Mouse (Mus musculus): ENCODE results near the gene Fat3.

Fat3 gene

DNA sequence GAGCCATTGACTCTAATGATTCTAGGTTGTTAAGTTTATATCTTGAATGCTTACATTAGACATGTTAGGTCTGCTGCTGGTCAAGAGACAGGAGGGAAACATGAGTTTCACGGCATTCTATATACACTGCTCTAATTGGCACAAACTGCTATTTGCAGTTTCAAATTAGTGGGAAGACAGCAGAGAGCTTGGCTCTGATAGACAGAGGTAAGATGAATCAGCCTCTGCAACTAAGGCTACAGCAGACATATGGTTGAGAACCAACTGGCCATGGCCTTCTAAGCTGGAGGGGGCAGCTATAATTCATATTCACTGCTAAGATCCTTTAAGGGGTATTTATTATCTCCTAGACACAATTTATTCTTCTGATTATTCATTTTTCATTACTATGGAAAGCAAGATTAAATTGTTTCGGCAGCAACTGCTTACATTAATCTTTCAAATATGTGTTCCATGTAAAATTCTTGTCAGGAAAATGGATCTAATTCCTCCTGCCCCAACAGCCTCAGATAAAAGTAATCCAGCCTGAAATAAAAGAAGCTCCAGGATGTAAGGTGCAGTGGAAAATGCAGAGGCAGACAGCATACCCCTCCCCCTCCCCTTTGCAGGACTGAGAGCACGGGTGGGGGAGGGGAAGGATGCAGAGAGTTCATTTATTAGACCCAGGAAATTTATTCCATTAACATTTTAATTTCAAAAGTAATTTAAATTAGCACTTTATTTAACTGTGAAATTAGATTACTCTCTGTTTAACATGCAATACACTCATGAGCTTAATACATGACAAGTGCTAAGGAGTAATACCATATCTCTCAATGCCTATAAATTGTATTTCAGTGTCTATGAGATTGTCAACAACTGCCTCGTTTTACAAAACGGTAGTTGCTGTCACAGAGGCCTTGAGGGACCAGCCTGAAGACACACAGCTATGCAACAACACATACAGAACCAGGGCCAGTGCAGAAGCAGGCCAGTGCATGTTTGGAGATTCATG lies 189.9 kb downstream of the Fat3 start:
- no peak for DNase-seq (ENCODE audit: low spot score in 2 of 2)

DNA sequence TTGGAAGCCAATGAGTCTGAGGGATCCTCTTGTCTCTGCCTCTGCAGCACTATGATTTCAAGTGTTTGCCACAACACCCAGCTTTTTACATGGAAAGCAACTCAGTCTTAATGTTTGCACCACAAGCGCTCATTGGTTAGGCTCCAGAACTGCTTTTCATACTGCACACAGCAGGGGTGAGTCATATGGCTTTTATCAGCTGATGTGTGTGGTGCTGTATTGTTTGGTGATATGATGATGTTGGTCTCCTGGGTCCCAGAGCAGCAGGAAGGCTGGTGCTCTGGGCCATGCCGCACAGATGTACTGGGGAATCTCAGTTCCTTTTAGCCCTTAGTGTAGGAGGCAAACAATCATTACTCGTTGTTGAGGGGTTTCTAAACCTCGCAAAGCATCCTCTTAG lies 190.8 kb downstream of the Fat3 start:
- no peak for DNase-seq (ENCODE audit: low spot score in 2 of 2)

DNA sequence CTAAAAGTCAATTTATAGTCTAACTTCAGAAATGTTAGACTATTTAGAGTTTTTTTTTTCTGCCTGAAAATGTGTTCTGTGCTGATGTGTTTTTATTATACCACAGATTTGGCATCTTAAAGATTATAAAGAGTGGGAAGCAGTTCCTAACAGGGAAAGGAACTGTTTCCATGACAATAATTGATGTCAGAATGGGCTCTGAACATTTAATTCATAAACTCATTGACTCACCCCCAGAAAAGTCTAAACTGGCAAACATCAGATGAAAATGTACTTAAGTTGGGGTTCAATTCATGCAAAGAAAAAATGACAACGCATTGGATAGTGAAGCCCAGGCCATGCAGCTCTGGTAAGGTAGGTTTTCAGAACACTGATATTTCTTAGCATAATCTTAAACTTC lies 193.3 kb downstream of the Fat3 start:
- no peak for DNase-seq (ENCODE audit: low spot score in 2 of 2)

DNA sequence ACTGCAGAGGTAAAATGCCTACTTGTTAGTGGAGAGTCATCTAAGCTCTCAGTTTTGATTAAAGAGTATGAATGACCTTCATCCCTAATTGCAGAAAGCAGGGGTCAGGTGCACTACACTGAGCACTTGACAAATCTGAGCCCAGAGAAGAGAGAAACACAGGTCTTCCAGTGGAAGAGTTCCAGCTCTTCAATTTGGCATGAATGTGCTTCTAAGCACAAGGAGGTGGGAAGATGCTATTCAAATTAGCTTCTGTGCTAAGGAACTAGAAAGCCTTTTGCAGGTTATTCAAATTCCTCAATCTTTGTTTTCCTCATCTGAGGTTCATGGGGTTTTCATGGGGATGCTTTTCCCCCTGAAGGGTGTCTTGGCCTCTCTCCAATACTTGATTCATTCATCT lies 194.9 kb downstream of the Fat3 start:
- no peak for DNase-seq (ENCODE audit: low spot score in 2 of 2)

DNA sequence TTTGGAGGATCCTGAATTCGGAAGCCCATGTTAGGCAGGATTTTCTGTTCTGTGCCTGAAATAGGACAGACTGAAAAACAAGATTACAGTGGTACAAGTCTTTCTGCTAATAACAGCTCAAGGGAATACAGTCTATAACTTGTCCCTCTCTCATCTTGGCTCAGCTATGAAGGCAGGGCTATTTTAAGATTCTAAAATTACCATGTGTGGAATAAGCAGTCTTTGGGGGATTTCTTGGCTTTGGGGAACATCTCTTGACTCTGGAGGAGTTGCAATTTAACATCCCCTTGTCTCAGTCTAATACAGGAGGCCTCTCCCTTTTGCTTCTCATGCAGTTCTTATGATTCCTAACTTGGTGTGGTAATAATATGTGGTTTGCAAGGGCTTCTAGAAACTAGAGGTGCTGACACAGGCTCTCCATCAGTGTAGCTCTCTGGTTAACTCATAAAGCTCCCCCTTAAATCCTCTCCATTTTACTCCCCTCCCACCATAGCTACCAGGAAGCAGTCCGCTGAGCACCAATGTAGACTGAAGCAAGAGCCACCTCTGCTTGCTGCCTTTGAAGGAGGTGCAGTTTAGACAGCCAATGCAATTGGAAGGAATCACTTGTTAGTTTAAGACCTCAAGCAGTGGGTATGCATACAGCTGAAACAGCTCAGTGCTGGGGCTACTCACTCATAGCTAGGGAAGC lies 195.5 kb downstream of the Fat3 start:
- DNase-seq (ENCODE audit: low spot score in 2 of 2), result no peak

DNA sequence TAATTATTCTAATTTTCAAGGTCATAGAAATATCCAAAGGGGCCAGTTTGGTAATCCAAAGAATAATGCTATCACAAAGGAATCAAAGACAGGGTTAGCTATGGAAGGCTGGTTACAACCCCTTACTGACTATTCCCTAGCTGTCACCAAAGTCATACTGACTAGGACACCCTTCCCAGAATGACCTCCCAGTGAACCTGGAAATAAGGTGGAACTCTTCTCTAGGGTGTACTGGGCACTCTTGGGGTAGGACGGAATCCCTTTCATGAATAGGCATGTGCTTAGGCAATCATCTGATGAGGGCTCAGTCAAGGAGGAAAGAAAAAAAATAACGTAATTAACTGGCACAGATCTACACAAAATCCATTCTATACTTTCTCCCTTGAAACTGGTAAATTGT lies 196.1 kb downstream of the Fat3 start:
- no peak for DNase-seq (ENCODE audit: low spot score in 2 of 2)

DNA sequence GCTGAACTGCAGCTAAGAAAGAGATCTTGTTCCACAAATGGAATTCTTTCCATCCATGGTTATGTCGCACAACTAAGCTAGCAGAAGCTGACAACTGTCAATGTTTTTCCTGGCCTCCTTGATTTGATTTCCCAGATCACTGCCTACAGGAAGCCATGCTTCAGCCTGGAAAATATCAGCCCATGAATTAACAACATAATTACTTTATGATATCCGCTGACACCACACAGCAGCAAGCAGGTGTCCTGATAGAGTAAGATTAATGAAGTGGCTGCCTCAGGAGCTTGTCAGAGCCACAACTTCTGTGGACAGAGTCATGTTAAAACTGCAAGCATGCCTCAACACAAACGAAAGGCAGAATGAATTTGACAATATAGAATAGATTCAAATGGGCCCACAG lies 198.6 kb downstream of the Fat3 start:
- DNase-seq (ENCODE audit: low spot score in 2 of 2), result no peak

DNA sequence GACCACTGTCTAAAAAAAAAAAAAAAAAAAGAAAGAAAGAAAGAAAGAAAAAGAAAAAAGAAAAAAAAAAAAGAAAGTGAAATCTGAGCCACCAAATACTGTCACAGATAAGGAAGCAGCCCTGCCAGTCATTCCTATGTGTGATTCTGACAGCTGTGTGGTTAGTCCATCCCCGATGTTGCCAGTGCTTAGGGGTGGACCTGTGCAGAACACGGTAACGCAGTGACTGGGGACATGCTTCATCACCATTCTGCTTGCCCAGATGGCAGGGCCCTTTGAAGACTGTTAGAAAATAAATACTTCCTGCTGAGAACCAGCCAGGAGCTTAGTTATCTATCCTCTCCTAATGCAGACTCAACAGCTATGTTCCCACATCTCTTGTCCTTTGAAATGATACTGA lies 203.2 kb downstream of the Fat3 start:
- DNase-seq (ENCODE audit: low spot score in 2 of 2), result no peak

DNA sequence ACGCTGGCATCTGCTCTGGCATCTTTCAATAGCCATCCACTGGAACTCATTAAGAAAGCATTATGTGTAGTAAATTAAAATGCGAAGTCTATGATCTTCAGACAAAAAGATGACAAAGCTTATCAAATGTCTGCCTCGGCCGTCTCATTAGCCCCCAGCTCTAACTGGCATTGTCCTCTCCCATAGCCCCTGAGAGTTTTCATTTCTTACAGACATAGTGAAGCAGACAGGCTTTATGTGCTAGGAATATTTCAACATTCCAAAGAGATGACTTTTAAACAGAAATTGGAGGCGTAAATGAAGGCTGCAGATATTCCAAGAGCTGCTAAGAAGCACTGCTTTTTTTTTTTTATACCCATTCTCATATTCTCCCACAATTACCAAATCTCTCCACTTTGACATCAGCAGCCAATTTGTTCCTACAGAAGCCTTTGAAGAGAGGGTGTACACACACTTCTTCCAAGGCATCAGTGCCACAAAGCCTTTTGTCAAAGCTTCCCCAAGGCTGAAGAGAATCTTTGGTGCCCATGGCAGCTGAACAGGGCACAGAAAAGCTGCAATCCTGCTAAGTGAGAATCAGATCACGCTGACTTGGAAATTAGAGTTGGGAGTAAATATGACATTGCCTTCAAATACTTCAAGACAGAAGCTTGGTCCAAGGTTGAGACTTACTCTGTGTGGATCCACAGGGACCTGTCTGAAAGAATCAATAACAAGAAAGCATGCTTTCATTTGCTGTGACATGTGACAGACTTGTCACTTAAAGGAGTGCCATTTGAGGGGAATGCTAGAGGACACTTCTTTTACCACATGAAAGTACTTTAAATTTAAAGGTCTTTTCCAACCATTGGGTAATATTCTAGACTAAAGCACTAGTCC lies 206.9 kb downstream of the Fat3 start:
- DNase-seq (ENCODE audit: low spot score in 2 of 2), result no peak

DNA sequence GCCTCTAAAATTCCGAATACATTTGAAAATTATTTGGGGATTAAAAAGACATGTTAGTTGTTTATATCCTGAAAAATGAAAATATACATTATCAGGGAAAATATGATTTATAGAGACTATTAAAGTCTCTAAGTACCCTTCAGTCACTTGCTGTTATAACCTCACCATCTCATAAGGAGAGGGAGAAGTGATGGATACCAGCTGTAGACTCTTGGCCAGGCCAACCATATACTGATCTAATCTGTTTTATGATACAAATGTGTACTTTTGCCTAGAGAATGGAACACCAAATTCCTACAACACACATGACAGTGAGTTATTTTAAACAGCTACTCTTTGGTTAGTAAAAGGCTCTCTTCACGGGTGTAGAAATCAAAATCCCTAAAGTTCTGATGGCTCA lies 208.6 kb downstream of the Fat3 start:
- no peak for DNase-seq (ENCODE audit: low spot score in 2 of 2)

DNA sequence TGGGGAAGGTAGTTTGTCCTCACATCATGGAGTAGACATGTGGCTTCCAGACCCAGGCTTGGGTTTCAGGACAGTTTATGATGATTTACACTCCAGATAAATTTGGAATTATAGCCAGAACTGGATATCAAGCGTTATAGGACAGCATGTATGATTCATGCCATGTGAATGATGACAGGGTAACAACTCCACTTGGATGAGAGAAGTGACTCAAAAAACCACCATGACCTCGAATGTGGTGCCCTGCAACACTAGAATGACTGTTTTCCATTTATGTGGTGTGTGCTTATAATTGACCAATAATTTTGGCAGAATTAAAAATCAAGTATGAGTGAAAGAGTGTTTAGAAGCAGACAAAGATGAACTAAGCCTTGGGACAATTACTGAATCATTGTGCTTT lies 210.2 kb downstream of the Fat3 start:
- DNase-seq (ENCODE audit: low spot score in 2 of 2), result no peak

DNA sequence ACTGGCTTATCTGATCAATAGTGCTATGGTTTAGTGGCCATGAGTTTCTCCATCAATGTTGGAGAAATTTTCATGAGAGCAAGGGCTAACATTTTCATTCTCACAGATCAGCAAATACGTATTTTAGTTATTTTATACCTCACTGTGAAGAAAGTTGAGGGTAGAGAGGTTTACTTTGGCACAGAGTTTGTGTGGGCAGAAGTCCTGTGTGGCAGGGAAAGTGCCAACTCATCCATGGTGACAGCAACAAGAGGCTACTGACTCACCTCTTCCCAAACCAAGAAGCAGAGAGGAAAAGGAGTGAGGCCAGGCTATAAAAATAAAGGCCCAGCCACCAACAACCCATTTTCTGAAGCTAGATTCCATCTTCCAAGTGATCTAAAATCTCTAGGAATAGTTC lies 218.1 kb downstream of the Fat3 start:
- no peak for DNase-seq (ENCODE audit: low spot score in 2 of 2)

DNA sequence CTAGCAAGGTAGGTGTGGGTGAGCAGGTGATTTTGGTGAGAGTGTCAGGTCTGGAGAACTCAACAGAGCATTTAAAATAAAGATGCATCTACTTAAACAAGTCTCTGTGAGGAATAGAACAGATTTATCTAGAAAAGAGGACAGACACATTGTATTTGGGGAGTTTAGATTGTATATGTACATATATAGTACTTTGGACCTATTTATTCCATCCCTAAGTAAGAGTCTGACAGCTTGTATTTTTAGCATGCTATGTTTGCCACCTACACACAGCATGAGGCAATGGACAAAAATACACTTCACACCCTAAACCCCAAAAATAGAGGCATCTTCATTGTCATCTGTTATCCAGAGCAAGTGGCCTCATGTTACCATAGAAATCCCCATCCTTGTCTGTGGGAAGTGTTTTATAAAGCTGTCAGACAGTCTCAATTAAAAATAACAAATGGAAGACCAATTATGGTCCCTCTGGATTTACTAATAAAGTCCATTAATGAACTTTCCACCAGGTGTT lies 218.7 kb downstream of the Fat3 start:
- DNase-seq (ENCODE audit: low spot score in 2 of 2), result no peak

DNA sequence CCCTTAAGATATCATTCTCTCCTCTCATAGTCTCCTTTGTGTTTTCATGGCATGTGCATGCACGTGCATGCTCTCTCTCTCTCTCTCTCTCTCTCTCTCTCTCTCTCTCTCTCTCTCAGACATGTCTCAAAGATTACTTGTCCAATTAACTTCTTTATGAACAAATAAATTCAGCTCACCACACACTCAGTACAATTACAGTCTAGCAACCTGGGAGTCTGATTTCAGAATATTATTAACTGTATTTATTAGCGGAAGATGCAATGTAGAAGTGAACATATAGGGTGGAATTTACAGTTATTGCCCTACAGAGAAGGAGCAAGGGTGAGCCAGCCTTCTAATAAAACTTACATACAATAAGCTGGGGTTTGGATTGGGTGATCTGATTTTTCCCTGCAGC lies 225.5 kb downstream of the Fat3 start:
- DNase-seq (ENCODE audit: low spot score in 2 of 2), result no peak

DNA sequence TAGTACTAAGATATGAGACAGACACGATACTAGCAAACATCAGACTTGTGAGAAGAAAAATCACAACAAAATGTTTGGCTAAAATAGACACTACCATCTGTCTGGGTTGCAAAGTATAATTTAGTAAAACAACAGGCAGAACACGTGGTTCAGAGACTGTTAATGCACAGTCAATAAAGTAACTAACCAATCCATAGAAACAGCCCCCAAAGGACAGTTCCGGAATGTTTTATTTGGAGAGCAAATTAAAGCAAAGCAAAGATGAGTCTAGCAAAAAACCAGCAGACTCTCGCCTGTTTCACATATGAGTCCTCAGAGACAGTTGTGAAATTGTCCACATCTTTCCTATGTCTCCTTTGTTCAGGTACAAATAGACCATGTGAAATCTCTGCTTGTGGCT lies 227.0 kb downstream of the Fat3 start:
- DNase-seq (ENCODE audit: low spot score in 2 of 2), result no peak

DNA sequence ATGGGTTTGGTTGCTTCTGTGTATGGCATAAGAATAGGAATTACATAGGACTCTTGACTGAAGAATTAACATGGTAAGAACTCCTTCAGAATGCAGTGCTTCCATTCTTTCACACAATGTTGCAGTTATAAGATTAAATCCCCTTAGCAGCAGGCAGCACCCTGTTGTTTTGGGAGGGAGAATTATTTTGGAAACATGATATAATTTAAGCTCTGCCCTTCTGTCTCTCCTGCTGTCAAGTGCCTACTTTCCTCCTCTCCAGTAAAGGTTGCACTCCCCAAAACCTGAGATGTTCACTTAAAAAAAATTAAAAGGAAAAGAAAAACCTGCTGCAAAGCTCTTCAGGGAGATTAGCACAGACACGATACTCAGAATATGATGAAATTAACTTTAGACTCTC lies 228.3 kb downstream of the Fat3 start:
- no peak for DNase-seq (ENCODE audit: low spot score in 2 of 2)

DNA sequence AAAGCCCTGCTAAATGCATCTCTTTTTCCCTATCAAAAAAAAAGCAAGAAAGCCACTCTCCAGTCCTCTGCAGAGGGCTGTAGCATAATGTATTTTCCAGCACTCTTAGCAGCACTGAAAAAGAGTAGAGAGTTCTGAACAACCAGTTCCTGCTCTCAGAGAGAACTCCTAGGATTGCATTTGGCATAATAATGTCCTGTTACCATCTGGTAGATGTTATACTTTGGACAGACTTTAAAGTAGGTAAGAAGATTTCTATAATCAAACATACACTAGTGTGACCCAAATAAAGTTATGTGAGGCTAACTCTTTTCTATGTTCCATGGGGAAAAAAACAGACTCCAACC lies 230.3 kb downstream of the Fat3 start:
- no peak for DNase-seq (ENCODE audit: low spot score in 2 of 2)

DNA sequence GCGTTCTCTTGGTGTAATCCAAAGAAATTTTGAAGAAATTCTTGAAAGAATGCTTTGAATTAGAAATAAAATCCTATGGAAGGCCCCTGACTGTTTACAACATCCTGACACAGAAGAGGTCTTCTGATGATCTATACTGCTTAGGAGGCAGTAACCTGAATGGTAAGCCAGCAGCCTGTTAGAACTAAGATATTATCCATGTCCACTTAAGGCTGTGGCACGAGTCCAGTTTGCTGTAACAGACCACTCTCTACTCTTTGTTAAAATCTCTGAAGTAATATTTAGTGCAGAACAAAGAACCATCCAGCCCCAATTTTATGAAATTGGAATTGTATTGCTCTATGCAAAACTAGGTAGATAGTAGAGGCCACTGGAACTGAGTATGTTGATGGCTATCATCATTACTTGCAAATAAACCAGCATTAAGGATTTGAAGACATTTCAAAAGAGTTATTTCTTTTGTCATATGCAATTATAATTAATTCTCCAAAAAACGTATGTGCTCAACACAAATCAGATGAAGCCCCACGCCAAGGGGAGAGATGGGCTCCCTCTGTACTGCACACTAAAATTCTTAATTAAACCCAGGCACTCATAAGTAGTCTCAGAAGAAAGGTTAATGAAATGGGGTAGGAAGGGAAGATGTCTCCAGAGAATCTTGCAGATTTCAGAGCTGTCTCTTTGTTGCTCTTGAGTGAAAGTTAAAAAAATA lies 230.9 kb downstream of the Fat3 start:
- no peak for DNase-seq (ENCODE audit: low spot score in 2 of 2)

DNA sequence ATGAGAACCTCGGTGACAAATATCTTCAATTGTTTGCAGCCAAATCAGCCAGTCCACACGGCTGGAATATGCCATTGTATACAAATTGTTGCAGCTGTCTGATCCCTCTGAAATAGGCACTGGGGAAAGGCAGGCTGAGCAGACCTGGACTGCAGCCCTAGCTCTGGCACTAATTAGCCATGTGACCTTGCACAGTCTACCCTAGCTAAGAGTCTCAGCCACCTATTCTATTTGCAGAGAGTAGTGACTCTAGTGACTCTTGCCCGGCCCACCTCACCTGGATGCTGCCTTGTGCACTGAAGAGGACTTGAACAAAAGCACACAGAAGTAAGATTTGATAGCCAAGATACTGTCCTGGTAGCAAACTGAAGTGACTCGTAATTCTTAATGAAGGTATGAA lies 235.6 kb downstream of the Fat3 start:
- no peak for DNase-seq (ENCODE audit: low spot score in 2 of 2)

DNA sequence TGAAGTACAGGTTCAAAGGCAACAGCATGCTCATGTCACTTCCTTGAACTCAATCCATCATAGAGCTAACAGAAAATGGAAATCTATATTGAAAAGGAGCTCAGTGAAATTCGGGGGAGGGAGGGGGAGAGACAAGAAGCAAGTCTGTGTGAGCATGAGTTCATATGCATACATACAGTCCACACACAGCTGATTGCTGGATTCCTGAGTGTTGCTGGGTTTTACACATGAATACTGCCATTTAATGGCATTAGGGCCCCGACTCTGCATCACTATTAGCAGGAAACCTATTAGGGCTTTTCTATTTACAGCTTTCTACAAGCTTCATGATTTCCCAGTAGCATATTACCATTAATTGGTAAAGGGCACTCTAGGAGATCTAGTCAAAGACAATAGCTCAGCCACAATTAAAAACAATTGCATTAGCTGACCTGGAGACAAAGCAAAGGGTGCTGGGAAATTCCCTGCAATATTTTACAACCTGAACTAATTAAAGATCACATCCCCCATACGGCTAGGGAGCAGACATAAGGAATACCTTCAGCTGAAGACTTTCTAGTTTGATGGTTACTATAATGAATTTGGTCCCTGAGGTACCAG lies 243.7 kb downstream of the Fat3 start:
- no peak for DNase-seq (ENCODE audit: low spot score in 2 of 2)

DNA sequence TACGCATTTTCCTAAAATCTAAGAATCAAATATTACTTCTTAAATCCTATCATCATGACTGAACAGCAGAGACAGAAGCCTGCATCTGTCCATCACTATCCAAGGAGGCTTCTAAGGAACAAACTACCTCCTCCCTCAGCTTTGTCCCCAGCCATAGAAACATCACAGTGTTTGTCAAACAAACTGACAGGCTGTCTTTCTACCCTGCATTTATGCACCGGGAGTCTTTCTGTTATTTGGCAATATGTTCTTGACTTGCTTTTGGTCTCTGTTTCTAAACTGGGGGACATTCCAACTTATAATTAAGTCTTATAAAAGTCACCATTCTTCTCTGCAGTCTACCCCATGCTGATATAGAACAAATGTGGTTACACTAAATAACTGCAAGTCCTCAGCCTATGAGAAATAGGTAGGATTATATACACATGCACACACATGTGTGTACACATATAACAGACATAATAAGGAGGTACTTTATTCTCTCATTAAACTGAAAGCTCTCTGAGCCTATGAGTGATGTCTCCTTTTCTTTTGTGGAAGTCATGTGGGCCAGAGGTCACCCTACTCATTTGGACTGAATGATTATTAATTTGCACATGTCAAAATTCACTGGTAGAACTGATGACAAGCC lies 244.4 kb downstream of the Fat3 start:
- DNase-seq (ENCODE audit: low spot score in 2 of 2), result no peak

Data from urinary bladder, postnatal 4 days (tissue).